Mouse (Mus musculus) cortical plate, adult 2 months (tissue): ENCODE measurements at regions not wholly inside any gene's neighbourhood (a gene's known extent, or its start where the extent isn't known, plus 50 kb on each side); places are given as distances from the start of the nearest gene placed in this dataset.

ENCODE experiments used
- CTCF ChIP-seq: fragments of 200-500 bp; IDR thresholded peaks from 2 replicates; pipeline ENCODE4 v1.5.1; 2011; ENCODE audit warnings: mild to moderate bottlenecking, control low read depth, low read length; ENCODE audit not compliant: insufficient read depth; ENCODE audit errors: extremely low read depth
- POLR2A ChIP-seq: fragments of 200-500 bp; IDR thresholded peaks from 2 replicates; pipeline ENCODE4 v1.6.1; 2011; ENCODE audit warnings: mild to moderate bottlenecking, low read length, control low read depth; ENCODE audit not compliant: insufficient read depth; ENCODE audit errors: extremely low read depth

GRCm38 (mm10) chr1:183686056-183686455, 268.0 kb downstream of the Hhipl2 start:
- TF ChIP-seq POLR2A (no peak), CTCF (no peak)
